Mouse (Mus musculus): Measurements from ENCODE around the gene Fto.

The Fto gene

DNA sequence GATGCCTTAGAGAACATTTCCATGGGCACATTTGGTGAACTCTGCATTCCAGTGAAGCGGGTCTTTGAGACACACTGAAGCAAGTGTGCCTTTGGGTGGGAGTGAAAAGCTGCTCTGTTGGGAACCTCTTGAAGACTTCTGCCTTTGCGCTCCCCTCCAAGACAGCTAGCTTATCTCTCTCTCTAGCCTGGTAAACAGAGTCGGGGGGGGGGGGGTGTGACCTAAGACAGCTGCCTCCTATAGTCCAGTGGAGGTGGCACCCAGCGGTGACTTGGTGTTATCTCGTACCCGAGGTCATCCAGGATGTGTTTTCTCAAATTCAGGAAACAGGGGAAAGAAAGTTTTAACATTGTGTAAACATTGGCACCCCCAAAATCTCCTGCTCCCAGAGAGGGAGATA is 204.8 kb downstream of the Fto start:
- no peak for DNase-seq (ENCODE audit: extremely low read depth, low read depth)

GRCm38 (mm10) chr8:91522201-91522600 is 208.9 kb downstream of the Fto start:
- no peak for DNase-seq (ENCODE audit: extremely low read depth, low read depth)

DNA sequence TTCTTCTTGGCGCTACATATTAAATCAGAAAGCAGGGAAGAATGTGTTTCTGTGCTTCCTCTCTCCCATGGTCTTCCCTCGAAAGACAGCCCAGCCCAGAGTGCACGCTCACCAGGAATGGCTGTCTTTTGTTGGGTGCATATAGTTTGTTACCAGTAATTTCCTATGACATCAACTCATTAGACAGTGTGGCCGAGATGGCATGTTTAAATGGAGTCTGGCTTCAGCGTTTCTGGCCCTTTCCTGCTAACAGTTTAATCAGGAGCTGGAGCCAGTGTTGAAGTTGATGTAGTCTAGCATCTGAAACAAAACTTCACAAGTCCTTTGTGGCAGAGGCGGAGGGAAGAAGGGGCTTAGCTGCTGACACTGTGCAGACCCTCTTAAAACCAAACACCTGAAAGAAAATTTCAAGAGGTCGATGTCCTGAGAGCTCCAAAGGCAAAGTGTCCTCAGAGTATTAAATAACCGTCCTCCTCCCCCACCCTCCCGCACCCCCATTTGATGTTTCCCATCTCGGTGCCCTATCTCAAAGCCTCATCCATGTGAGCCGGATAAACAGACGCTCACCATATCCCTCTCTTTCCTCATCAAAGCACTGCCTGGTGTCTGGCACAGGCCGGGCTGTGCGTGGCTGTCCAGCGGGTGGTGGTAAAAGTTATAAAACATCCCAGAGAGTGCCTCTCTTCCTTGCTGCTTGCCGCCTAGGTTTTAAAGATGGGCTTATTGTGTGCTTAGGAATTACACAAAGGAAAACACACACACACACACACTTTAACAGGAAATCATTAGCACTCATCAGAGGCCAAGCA is 210.9 kb downstream of the Fto start:
- no peak for DNase-seq (ENCODE audit: extremely low read depth, low read depth)

DNA sequence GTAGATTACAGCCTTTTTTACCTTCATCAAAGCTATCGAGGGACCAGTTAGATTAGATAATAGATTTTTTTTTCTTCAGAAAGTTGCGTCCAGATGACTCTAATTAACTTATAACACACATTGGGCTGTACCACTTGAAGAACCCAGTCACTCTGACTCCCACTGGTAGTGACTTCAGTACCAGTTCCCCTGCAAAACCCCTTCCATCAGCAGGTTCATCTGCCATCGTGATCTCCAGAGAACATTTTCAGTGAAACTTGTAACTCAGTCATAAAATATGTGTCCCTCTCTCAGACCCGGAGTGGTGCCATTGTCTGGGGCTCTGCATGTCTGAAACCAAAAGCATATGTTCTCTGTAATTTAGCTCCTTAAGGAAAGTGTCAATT is 211.5 kb downstream of the Fto start:
- no peak for DNase-seq (ENCODE audit: extremely low read depth, low read depth)

- no peak for DNase-seq (ENCODE audit: extremely low read depth, low read depth)
These were observed 212.1 kb downstream of the Fto start for GRCm38 (mm10) chr8:91525342-91525817.

DNA sequence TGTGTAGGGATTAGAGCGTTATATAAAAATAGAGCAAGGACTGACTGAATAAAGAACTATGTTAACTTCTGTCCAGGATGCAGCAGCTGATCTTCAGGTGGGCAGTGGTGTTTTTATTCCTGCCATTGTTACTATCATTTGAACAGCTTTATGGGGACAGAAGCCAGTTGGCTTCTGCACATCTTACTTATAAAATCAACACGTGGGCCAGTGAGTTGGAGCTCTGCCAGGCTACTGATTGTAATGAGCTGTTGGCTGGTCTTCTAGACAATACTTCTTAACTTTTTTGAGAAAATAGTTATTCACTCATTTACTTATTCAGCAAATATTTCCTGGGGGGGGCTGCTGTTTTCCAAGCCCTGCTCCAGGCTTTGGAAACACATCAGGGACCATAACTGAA is 215.6 kb downstream of the Fto start:
- no peak for DNase-seq (ENCODE audit: extremely low read depth, low read depth)

- no peak for DNase-seq (ENCODE audit: extremely low read depth, low read depth)
These were observed 216.4 kb downstream of the Fto start for GRCm38 (mm10) chr8:91529699-91530098.

GRCm38 (mm10) chr8:91530656-91531055 is 217.3 kb downstream of the Fto start:
- DNase-seq (ENCODE audit: extremely low read depth, low read depth): no peak

DNA sequence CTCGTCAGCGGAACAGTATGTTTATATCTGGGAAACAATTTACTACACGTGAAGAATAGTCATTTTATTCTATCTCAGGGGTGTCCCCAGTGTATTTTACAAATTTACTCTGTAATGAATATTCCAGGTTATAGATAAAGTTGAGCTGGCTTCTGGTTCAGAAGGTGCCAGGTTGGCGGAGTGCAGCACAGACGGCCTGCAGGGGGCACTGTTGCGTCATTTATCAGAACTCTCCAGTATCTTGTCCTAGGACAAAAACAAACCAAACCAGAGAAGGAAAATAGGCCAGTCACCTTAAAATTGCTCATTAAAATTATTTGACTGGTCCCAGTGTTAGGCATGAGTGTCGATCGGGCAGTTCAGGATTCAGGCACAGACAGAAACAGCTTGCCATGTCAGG is 218.6 kb downstream of the Fto start:
- peak; percentile 14 for DNase-seq (ENCODE audit: extremely low read depth, low read depth)

- no peak for DNase-seq (ENCODE audit: extremely low read depth, low read depth)
These were observed 219.5 kb downstream of the Fto start for GRCm38 (mm10) chr8:91532671-91533436.

GRCm38 (mm10) chr8:91534752-91535151 is 221.4 kb downstream of the Fto start:
- no peak for DNase-seq (ENCODE audit: extremely low read depth, low read depth)

- DNase-seq (ENCODE audit: extremely low read depth, low read depth): no peak
These were observed 224.8 kb downstream of the Fto start for GRCm38 (mm10) chr8:91538109-91538508.

DNA sequence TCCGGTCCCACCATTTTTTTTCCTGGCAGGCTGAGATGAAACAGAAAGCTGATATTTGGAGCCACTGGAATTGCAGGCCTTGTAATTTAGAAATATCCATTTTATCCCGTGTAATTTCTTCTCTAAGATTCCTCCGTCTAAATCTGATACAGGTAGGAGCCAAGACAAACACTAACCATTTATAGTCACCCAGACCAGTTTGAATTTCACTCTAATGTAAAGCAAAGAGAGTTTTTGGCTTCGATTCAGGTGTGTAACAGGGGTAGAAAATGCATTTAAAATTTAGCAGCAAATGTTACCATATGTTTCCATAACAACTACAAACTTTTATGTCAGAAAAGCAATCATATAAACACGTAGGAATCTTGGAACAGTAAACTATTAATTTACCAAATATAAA is 225.6 kb downstream of the Fto start:
- no peak for DNase-seq (ENCODE audit: extremely low read depth, low read depth)

GRCm38 (mm10) chr8:91539586-91539985 is 226.3 kb downstream of the Fto start:
- no peak for DNase-seq (ENCODE audit: extremely low read depth, low read depth)

DNA sequence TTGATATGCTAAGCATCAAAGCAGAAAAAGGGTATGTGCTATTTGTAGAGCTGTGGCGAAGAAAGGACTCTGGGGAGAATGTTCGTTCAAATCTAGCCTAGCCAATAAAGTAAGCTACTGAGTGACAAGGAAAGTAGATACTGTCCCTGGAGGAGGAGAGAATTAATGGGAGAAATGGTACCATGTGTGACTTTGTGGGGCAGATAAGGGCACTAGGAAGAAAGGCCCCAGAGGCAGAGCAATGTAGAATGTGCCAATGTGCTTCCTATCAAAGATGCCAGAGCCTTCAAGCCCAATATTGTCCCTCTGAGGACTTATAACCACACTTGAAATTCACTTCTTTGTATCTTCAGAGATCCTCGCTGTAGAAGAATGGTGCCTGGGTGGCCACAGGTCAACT is 227.9 kb downstream of the Fto start:
- DNase-seq (ENCODE audit: extremely low read depth, low read depth): no peak

GRCm38 (mm10) chr8:91545561-91545960 is 232.2 kb downstream of the Fto start:
- no peak for DNase-seq (ENCODE audit: extremely low read depth, low read depth)

GRCm38 (mm10) chr8:91546599-91546998 is 233.3 kb downstream of the Fto start:
- no peak for DNase-seq (ENCODE audit: extremely low read depth, low read depth)

DNA sequence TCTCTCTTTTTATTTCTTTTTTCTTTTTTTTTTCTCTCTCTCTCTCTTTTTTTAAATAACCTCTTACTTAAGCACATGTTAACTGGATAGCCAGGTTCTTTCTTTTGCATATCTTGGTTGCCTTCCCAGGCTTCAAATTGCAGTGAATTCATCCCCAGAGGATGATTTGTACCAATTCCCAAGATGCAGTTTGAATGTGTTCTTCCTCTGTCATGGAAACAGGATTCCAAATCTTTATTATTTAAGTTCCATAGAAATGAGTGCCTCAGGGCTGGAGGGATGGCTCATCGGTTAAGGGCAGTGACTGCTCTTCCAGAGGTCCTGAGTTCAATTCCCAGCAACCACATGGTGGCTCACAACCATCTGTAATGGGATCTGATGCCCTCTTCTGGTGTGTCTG is 236.8 kb downstream of the Fto start:
- DNase-seq (ENCODE audit: extremely low read depth, low read depth): no peak

- no peak for DNase-seq (ENCODE audit: extremely low read depth, low read depth)
These were observed 237.9 kb downstream of the Fto start for GRCm38 (mm10) chr8:91551166-91551765.

DNA sequence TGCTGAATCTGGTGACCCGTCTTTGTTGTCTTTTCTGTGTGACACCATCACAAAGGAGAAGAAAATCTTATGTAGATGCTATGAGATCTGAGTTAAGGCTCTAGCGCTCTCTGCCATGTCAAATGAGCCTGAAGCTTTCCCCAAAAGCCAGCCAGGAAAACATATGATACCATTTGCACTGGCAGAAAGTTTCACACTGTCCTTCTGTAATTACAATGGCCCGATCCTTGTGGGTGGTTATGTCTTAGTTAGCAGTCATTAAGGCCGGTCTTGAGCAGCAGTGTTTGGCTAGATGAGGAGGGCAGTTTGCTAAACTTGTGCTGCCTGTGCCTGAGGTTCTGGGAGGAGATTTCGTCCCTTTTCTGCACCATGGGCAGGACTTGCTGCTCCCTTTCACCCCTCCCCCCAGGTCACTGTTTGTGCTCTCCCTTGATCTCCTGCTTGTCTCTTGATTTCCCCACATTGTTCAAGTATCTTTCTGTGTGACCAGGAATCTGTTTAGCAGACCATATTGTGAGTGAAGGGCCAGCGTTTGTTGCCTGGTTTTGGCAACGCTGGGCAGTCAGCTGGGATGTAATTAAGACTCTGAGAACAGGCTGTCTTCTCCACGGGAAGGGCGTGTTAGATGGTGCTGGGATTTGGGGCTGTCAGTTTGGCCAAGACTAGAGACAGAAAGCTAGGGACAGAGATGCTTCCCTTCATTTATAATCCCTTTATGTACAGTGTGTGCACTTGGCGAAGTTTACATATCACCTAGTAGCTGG is 238.6 kb downstream of the Fto start:
- no peak for DNase-seq (ENCODE audit: extremely low read depth, low read depth)

DNA sequence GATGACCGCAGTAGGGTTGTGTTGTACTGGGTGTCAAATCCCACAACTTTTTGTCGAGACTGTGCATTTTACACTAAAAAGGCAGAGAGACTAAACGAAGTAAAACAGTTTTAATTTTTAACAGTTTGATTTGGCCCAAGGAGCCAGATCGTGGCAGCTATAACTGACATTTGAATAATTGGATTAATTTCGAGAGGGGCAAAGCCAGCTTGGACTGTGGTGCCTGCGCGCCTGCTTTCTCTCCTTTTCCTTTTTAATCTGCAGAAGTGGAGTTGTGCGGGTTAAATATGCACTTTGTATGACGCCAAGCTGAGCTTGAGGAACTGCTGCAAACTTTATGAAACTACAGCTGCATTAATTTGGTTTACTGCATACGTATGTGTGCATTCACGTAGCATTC is 239.3 kb downstream of the Fto start:
- no peak for DNase-seq (ENCODE audit: extremely low read depth, low read depth)

GRCm38 (mm10) chr8:91553387-91553786 is 240.1 kb downstream of the Fto start:
- no peak for DNase-seq (ENCODE audit: extremely low read depth, low read depth)
